Mouse (Mus musculus) forebrain, embryonic 11.5 days (tissue): ENCODE measurements around the gene Usp53. TPM values are rescaled to one million over a fixed set of nuclear protein-coding genes. Genes with fewer than 3 reads are reported as not detected.
"Not testable (repeated sequence)": the region's sequence is repeated elsewhere in the genome, so short reads cannot be mapped to it uniquely, and the experiment has no call there.

Source experiments
- ATAC-seq: fragments of 200-750 bp; cut with Nextera tagmentation; replicated peaks from 2 replicates; pipeline ENCODE4 v1.8.0; 2017; ENCODE audit warnings: moderate TSS enrichment; ENCODE audit not compliant: low FRiP score
- DNase-seq: peaks from one replicate; pipeline ENCODE4 v3.0.0-alpha.2; 2017; ENCODE audit warnings: low spot score
- H3K27ac ChIP-seq: fragments of 300-500 bp; sonication (generic); 2 replicates; pipeline ENCODE4 v1.5.1; 2014; ENCODE audit warnings: low read depth, low read length
- H3K27me3 ChIP-seq: fragments of 300-500 bp; sonication (generic); 2 replicates; pipeline ENCODE4 v1.6.1; 2014; ENCODE audit warnings: mild to moderate bottlenecking, low read length, mixed read lengths; ENCODE audit not compliant: control insufficient read depth, insufficient read depth
- H3K36me3 ChIP-seq: fragments of 300-500 bp; sonication (generic); 2 replicates; pipeline ENCODE4 v1.6.1; 2014; ENCODE audit warnings: mild to moderate bottlenecking, low read length, moderate library complexity, mixed read lengths; ENCODE audit not compliant: control insufficient read depth, insufficient read depth
- H3K4me1 ChIP-seq: fragments of 300-500 bp; sonication (generic); replicated peaks from 2 replicates; pipeline ENCODE4 v1.6.1; 2014; ENCODE audit warnings: low read length, mixed read lengths; ENCODE audit not compliant: control insufficient read depth, insufficient read depth
- H3K4me2 ChIP-seq: fragments of 300-500 bp; sonication (generic); 2 replicates; pipeline ENCODE4 v1.6.1; 2014; ENCODE audit warnings: low read depth, mild to moderate bottlenecking, low read length, moderate library complexity, mixed read lengths; ENCODE audit not compliant: severe bottlenecking
- H3K4me3 ChIP-seq: fragments of 300-500 bp; sonication (generic); 2 replicates; pipeline ENCODE4 v1.5.1; 2014; ENCODE audit warnings: low read depth, low read length
- H3K9ac ChIP-seq: fragments of 300-500 bp; sonication (generic); 2 replicates; pipeline ENCODE4 v1.6.1; 2014; ENCODE audit warnings: low read length
- H3K9me3 ChIP-seq: fragments of 300-500 bp; sonication (generic); 2 replicates; pipeline ENCODE4 v1.6.1; 2016; ENCODE audit warnings: low read length, mixed read lengths; ENCODE audit not compliant: control insufficient read depth
- WGBS: fragments of 180-500 bp; shearing (Covaris S2); extraction: QIAGEN DNeasy Blood & Tissue Kit; methylation state at CpG from one replicate; pipeline ENCODE4 v1.1.7; 2014; 5-methylcytosine and 5-hydroxymethylcytosine counted together
- polyA plus RNA-seq: library from polyadenylated mRNA; unstranded; fragments of >200 nt; fragmentation: Nextera tagmentation; extraction: Ambion mirVana; gene quantifications from 2 replicates; pipeline ENCODE4 v1.2.1, GENCODE M21; 2014

The Usp53 gene
- polyA plus RNA-seq, 1 experiment from 2014 or later: 6.0 TPM

DNA sequence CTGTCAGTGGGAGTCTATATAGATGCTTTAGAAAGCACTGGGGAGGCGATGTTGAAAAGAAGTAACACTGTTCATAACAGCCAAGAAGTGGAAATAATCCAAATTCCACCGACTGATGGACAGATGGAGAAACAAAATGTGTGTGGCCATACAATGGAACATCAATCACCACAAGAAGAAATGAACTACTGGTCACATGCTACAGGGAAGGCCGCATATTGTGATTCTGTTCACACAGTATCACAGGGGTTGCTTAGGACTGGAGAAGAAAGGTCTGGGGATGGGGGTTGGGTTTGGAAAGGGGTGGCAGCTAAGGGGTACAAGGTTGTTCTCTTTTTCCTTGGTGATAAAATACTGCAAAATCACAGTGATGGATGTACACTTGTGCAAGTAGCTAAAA lies 9.5 kb downstream of the Usp53 start:
- ATAC-seq (peak; percentile 76), DNase-seq (no peak)
- H3K36me3 ChIP-seq: no peaks in the 10 kb centered on the region
- no peaks in the 10 kb centered on the region for H3K9me3 ChIP-seq
- no peaks in the 10 kb centered on the region for H3K4me1 ChIP-seq
- H3K9ac ChIP-seq: no peak overlapping the region
- 56% methylated on average over 3 of the region's 3 CpGs for WGBS
- no peak overlapping the region for H3K4me2 ChIP-seq
- no peak overlapping the region for H3K27ac ChIP-seq
- H3K4me3 ChIP-seq: no peak overlapping the region
- no peaks in the 10 kb centered on the region for H3K27me3 ChIP-seq

DNA sequence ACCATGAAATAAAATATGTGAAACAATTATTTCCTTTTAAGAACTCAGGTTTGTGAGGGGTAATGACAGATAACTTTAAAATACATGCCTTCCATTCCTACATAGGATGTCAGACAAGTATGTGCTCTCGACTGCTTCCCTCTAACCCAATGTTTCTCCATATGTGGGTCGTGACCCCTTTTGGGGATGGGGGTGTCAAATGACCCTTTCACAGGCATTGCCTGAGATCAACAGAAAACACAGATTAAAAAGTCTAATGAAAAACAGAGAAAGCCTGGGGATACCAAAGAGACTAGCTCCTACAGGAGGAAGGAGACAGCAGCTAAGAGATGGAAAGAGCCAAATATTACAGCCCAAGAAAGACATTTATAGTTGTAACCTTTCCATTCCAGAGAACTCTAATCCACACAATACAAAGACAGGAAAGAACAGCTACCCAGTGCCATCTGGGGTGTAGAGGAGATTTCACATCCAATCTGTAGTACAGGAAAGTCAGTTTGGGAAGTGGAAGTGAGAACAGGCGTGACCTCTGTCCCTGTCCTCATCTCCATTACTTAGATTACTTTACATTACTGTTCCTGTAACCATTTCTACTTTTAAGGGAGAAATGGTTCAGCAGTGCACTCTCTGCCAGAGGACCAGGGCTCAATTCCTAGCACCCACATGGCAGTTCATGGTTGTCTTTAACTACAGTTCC lies 12.0 kb downstream of the Usp53 start:
- no peak for DNase-seq

DNA sequence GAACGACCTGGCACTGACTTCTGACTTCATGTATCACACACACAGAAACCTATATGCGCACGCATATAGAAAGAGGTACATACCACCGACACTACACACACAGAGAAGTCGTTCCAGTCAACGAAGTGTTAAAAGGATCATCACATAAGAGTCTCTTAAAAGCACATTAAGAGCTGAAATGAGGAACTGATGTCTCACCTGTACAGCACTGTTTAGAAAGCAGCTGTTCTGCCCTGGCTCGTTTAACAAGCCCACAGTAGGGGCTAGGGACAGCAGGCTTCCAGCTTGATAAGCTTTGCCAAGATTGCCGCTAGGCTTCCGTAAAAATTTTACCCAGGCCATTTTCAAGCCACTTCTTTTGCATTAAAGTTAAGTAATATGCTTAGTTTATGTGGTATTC lies 15.9 kb downstream of the Usp53 start:
- Histone ChIP-seq H3K4me1 (no peaks in the 10 kb centered on the region), H3K4me2 (no peak overlapping the region), H3K36me3 (no peaks in the 10 kb centered on the region), H3K9ac (no peak overlapping the region), H3K27ac (no peak overlapping the region), H3K9me3 (no peaks in the 10 kb centered on the region), H3K4me3 (no peak overlapping the region), H3K27me3 (no peaks in the 10 kb centered on the region)
- WGBS: 94% methylated on average over 9 of the region's 9 CpGs
- ATAC-seq (no peak), DNase-seq (no peak)

More for the DNA sequence above, 12.0 kb downstream of the Usp53 start:
- Histone ChIP-seq H3K9me3 (no peaks in the 10 kb centered on the region), H3K27me3 (no peaks in the 10 kb centered on the region), H3K36me3 (no peaks in the 10 kb centered on the region), H3K4me1 (no peaks in the 10 kb centered on the region), H3K4me3 (no peak overlapping the region), H3K9ac (no peak overlapping the region), H3K27ac (no peak overlapping the region), H3K4me2 (no peak overlapping the region)
- 60% methylated on average over 3 of the region's 3 CpGs for WGBS
- no peak for ATAC-seq

DNA sequence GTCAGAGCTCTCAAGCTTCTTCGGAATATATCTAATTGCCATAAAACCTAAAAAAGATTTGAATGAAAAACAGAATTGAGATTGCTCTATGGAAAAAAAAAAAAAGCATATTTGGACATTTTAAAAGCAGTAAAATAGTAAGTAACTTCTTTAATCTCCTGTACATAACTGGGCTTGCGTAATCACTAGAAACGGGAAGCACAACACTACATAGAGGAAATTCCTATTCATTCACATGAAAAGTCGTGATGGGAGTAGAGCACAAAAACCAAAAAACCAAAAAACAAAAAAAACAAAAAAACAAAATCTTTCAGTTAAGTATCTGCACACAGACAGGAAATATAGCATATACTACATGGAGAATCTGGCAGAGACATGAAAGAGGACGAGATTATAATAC lies 20.0 kb downstream of the Usp53 start:
- Histone ChIP-seq H3K4me1 (no peaks in the 10 kb centered on the region), H3K36me3 (no peaks in the 10 kb centered on the region), H3K4me3 (no peak overlapping the region), H3K9ac (no peak overlapping the region), H3K27me3 (no peaks in the 10 kb centered on the region), H3K9me3 (no peaks in the 10 kb centered on the region), H3K4me2 (no peak overlapping the region), H3K27ac (no peak overlapping the region)
- WGBS: 86% methylated on average over 5 of the region's 5 CpGs
- ATAC-seq (no peak), DNase-seq (no peak)

DNA sequence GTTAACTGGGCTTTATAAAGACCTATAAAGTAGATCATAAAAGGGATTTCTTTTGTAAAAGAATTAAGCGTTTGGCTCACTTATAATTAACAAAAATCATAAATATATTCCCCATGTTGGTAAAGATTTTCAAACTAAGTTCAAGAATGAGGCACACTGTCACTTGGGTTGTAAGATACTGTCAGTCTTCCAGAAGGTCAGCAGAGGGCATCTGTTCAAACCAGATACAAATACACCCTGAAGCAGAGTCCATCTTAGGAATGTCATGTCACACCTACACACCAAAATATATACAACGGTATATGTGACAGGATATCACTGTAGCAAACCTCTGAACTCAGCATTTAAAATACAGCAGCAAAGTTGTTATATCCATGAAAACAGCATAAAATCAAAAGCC lies 34.2 kb downstream of the Usp53 start:
- WGBS: 89% methylated on average over 2 of the region's 2 CpGs
- no peak overlapping the region for H3K4me3 ChIP-seq
- no peaks in the 10 kb centered on the region for H3K4me1 ChIP-seq
- no peaks in the 10 kb centered on the region for H3K27me3 ChIP-seq
- DNase-seq (no peak), ATAC-seq (no peak)
- H3K36me3 ChIP-seq: no peaks in the 10 kb centered on the region; the same call in 1 of the 2 replicates
- H3K4me2 ChIP-seq: no peak overlapping the region
- no peak overlapping the region for H3K27ac ChIP-seq
- H3K9me3 ChIP-seq: no peaks in the 10 kb centered on the region
- H3K9ac ChIP-seq: no peak overlapping the region

DNA sequence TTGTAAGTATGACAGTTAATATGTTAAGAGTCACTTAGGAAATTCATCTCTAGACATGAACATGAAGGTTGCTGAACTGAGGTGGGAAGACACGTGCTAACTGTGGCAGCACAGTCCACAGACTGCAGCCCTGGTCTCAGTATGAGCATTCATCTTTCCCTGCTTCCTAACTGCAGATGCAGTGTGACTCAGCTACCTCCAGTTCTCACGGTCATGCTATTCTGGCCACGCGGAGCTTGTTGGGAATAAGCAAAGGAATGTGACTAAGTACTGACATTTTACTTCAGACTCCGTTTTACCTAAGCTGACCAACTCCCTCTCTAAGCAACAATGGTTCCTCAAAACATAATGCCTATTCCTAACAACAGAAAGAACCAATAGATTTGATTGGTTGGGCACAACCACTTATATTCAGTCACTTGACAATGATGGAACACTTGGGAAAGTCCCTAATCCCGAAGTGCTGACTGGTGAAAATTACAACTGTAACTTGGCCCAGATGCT lies 40.9 kb downstream of the Usp53 start:
- no peaks in the 10 kb centered on the region for H3K27me3 ChIP-seq
- DNase-seq: no peak
- no peak overlapping the region for H3K27ac ChIP-seq
- H3K36me3 ChIP-seq: no peaks in the 10 kb centered on the region; the same call in 1 of the 2 replicates
- no peak for ATAC-seq
- WGBS: 84% methylated on average over 6 of the region's 6 CpGs
- no peaks in the 10 kb centered on the region for H3K4me1 ChIP-seq
- H3K9me3 ChIP-seq: no peaks in the 10 kb centered on the region
- no peak overlapping the region for H3K4me2 ChIP-seq
- no peak overlapping the region for H3K9ac ChIP-seq
- no peak overlapping the region for H3K4me3 ChIP-seq

DNA sequence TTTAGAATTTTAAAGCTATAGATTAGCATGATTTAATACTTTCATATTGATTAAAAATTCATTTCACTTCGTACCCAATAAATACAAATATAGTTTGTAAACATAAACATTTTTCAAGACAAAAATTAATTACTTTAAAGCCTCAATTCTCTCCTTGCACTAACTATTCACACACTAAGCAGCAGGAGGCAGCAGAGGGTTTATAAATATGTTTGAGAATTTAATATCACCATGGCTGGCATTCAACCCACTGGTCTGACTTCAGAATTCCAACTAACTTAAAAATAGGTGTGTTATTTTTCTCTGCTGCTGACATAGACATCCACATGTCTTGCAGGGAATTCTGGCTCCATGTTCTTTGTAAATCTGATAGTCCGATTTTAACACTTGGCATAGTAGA lies 45.1 kb downstream of the Usp53 start:
- 85% methylated on average over 2 of the region's 2 CpGs for WGBS
- no peak for DNase-seq
- Histone ChIP-seq H3K4me3 (no peak overlapping the region), H3K4me1 (no peaks in the 10 kb centered on the region), H3K36me3 (no peaks in the 10 kb centered on the region), H3K4me2 (no peak overlapping the region), H3K9me3 (no peaks in the 10 kb centered on the region), H3K27me3 (no peaks in the 10 kb centered on the region), H3K9ac (no peak overlapping the region), H3K27ac (no peak overlapping the region)
- ATAC-seq: no peak

DNA sequence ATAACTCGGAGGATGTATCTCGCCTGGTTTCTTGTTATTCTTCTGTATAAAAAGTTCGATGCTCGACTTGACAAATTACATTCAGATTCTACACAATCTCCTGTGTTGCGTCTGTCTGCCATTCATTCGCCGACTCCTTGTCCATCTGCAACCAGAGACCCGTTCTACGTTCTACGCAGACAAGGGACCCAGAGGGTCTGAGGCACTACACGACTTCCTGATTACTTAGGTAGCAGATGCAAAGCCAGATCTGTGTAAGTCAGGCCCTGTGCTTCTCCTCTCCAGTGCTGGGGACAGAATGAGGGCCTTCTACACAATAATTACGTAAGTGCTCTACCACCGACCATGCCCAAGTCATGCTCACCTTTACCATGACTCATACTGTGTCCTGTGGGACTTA lies 47.1 kb downstream of the Usp53 start:
- not testable (repeated sequence) for H3K27ac ChIP-seq, DNase-seq, H3K4me3 ChIP-seq, H3K4me1 ChIP-seq, ATAC-seq, H3K36me3 ChIP-seq, H3K9ac ChIP-seq, H3K27me3 ChIP-seq, H3K9me3 ChIP-seq, H3K4me2 ChIP-seq
- 71% methylated on average over 13 of the region's 13 CpGs for WGBS

DNA sequence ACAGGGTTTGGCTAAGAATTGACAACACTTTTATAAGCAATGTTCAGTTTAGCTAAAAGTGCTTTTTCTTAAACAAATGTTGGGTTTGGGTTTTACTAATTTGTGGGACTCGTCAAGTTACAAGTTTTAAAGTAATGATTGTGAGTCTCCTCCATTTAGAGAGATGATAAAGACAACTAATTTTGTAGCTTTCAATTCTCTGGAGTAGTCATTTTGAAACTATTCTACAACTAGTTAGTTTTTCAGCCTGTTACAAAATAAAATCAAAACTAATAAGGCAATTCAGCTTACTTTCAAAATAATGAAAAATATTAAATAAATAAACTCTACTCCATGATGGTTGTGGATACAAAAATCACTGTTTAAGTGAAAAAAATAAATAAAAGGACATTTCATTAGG lies 51.8 kb downstream of the Usp53 start:
- DNase-seq: no peak
- WGBS: 95% methylated on average over 1 of the region's 1 CpGs
- Histone ChIP-seq H3K9me3 (no peaks in the 10 kb centered on the region), H3K36me3 (no peaks in the 10 kb centered on the region), H3K27ac (no peak overlapping the region), H3K4me1 (no peaks in the 10 kb centered on the region), H3K4me3 (no peak overlapping the region), H3K9ac (no peak overlapping the region), H3K27me3 (no peaks in the 10 kb centered on the region), H3K4me2 (no peak overlapping the region)
- ATAC-seq: no peak
